Mouse (Mus musculus) heart, postnatal 0 days (tissue): Measurements from ENCODE around the gene Cd300a.

Source experiments
- CTCF ChIP-seq: IDR thresholded peaks from 2 replicates; pipeline ENCODE4 v1.5.1; 2016; ENCODE audit warnings: antibody characterized with exemption, control low read depth, low read depth
- EP300 ChIP-seq: IDR thresholded peaks from 2 replicates; pipeline ENCODE4 v1.6.1; 2016; ENCODE audit warnings: antibody characterized with exemption, low read depth

- TF ChIP-seq CTCF (no peak), EP300 (no peak)
These were observed 44.3 kb downstream of the Cd300a start, which contains the start of gene Cd300lb for GRCm38 (mm10) chr11:114934144-114934543.
